Mouse (Mus musculus): ENCODE data around the gene Gpr18. TPM values are rescaled to one million over a fixed set of nuclear protein-coding genes. Genes with fewer than 3 reads are reported as not detected.
A peak's percentile ranks its signal among the peaks of the same experiment; 100 is the strongest.
"Not testable (repeated sequence)": the region's sequence is repeated elsewhere in the genome, so short reads cannot be mapped to it uniquely, and the experiment has no call there.

Gpr18 gene
- polyA plus RNA-seq, 1 experiment from 2014 or later: 0.20 TPM

DNA sequence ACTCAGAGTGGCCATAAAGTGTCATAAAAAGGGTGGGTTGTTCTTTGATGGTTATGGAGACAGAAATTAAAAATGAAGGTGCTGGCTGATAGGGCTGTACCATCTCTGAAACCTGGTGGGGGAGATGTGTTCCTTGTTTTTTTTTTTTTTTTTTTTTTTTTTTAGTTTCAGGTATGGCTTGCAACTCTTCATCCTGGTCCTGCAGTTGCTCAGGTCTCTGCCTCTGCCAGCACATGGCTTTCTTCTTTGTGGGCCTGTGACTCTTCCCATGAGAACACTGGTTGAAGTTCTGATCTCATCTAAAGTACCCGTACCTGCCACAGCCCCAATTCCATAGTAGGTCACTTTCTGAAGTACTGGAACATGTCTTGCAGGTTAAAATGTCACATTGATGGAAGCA, 42.8 kb downstream of the Gpr18 start:
- Histone ChIP-seq H3K4me3 (no peak overlapping the region), H3K36me3 (no peaks in the 10 kb centered on the region), H3K4me1 (replicated peaks) (peaks cover 5% of the 10 kb centered on the region), H3K27ac (no peak overlapping the region), H3K27me3 (ENCODE audit: insufficient read depth, poor library complexity, severe bottlenecking) (0 out of 2 replicates have a peak, but pooled peaks cover 4% of the 10 kb centered on the region), H3K9me3 (no peaks in the 10 kb centered on the region)
- 90% methylated on average over 1 of the region's 1 CpGs for WGBS
- DNase-seq (ENCODE audit: low spot score): no peak

DNA sequence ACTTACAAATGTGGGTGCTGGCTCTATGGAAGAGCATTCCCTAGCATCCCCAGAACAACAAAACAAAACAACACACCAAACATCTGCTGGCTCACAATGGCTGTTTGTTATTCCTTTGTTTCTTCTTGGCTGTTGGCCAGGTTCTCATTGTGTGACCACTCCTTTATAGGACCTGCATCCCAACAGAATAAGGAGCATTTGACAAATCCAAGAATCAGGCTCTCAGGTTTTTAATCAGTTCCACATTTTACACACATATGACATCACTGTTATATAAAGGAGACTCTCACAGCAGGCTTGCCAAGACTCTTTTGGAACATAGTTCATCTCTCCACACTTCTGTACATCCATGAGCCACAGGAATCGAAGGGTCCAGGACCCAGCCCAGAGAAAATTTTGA, 46.5 kb downstream of the Gpr18 start:
- Histone ChIP-seq H3K36me3 (no peaks in the 10 kb centered on the region), H3K27ac (no peak overlapping the region), H3K4me1 (replicated peaks) (no peaks in the 10 kb centered on the region), H3K9me3 (no peaks in the 10 kb centered on the region), H3K4me3 (no peak overlapping the region), H3K27me3 (ENCODE audit: insufficient read depth, poor library complexity, severe bottlenecking) (0 out of 2 replicates have a peak, but pooled peaks cover 4% of the 10 kb centered on the region)
- no peak for DNase-seq (ENCODE audit: low spot score)
- WGBS: 73% methylated on average over 1 of the region's 1 CpGs

DNA sequence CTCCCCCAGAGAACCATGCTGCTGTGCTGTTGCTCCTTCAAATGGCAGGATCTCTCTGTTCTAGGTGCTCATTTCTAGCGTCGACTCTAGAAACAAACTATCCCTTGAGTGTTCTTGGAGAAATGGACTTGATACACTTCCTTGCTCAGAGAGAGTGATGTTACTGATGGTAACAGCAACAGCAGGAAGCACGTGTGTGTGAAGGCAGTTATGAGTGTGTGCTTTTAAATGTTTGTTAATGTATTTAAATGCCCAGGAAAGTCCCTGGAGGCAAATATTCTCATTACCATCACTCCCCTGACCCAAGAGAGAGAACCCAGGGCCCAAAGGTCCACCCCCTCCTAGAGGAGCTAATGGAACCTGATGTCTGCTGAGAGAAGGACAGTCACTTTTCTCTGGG, 49.0 kb downstream of the Gpr18 start:
- WGBS: 82% methylated on average over 3 of the region's 3 CpGs
- no peaks in the 10 kb centered on the region for H3K36me3 ChIP-seq
- no peaks in the 10 kb centered on the region for H3K4me1 ChIP-seq (replicated peaks)
- H3K27me3 ChIP-seq (ENCODE audit: insufficient read depth, poor library complexity, severe bottlenecking): no peaks in the 10 kb centered on the region
- no peak overlapping the region for H3K27ac ChIP-seq
- no peak overlapping the region for H3K4me3 ChIP-seq
- H3K9me3 ChIP-seq: no peaks in the 10 kb centered on the region
- DNase-seq (ENCODE audit: low spot score): no peak

DNA sequence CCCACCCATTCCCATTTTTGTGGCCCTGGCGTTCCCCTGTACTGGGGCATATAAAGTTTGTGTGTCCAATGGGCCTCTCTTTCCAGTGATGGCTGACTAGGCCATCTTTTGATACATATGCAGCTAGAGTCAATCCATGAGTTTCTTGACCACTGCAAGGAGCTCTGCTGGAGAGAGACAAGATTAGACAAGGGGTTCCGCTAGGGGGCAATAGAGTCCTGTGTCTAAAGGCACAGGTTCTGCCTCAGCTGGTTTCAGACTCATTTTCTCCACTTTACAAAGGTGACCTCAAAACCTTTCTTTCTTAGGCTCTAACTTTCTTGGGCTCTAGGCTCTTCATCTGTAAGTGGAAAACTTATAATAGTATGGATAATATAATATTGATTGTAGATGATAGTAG, 50.4 kb downstream of the Gpr18 start:
- H3K27me3 ChIP-seq (ENCODE audit: insufficient read depth, poor library complexity, severe bottlenecking); H3K27ac ChIP-seq; H3K9me3 ChIP-seq; H3K36me3 ChIP-seq; H3K4me3 ChIP-seq; H3K4me1 ChIP-seq (replicated peaks): not testable (repeated sequence)
- DNase-seq (ENCODE audit: low spot score): peak; percentile 58
- WGBS: 13% methylated on average over 2 of the region's 2 CpGs

Other genes with a start within 250 kb of the Gpr18 start
- gene Dock9, start 117.9 kb downstream of the Gpr18 start, polyA plus RNA-seq (2016; fragmentation: Nextera tagmentation; extraction: Ambion mirVana): 3.3 and 3.4 TPM in 2 replicates
- gene Ubac2, start 37.2 kb downstream of the Gpr18 start, polyA plus RNA-seq (2016; fragmentation: Nextera tagmentation; extraction: Ambion mirVana): 69.4 and 70.9 TPM in 2 replicates
- gene Gpr183, start 49.4 kb upstream of the Gpr18 start, polyA plus RNA-seq (2016; fragmentation: Nextera tagmentation; extraction: Ambion mirVana): 2.0 and 2.4 TPM in 2 replicates
- not detected in 2 replicates for gene Timm8a2, start 118.9 kb upstream of the Gpr18 start, polyA plus RNA-seq (2016; fragmentation: Nextera tagmentation; extraction: Ambion mirVana)
- gene Tm9sf2, start 191.3 kb upstream of the Gpr18 start, polyA plus RNA-seq (2016; fragmentation: Nextera tagmentation; extraction: Ambion mirVana): 113 and 126 TPM in 2 replicates

All from hindbrain, embryonic 10.5 days (tissue).